Mouse (Mus musculus): ENCODE data around the gene Crispld2. TPM values are rescaled to one million over a fixed set of nuclear protein-coding genes. Genes with fewer than 3 reads are reported as not detected.

Crispld2 gene
- polyA plus RNA-seq, 1 experiment from 2014 or later, result 2.7 TPM

DNA sequence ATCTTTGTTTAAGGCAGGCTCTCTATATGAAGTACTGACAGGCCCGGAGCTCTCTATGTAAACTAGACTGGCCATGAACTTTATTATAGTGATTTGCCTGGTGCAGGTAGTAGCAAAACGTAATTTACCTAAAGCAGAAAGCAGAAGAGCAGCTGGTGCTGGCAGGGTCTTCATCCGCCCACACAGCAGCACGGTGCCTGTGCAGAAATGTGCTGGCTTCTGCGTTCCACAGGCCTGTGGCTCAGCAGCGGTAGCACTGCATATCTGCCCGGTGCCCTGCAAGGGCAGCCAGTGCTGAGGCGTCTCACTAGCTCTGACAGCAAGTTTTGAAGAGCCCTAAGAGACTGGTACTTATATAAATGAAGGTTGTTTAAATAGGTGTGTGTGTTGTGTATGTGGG lies 36.9 kb upstream of the Crispld2 start:
- H3K27me3 ChIP-seq (ENCODE audit: control insufficient read depth, insufficient read depth, low read length), result no peaks in the 10 kb centered on the region
- H3K4me3 ChIP-seq (ENCODE audit: low read depth, low read length), result no peak overlapping the region
- H3K9me3 ChIP-seq (ENCODE audit: control insufficient read depth, low read length), result no peaks in the 10 kb centered on the region
- 0 out of 2 replicates have a peak, but pooled peaks cover 10% of the 10 kb centered on the region for H3K4me1 ChIP-seq (ENCODE audit: control insufficient read depth, insufficient read depth, low read length)
- 94% methylated on average over 8 of the region's 8 CpGs for WGBS
- no peak overlapping the region for H3K4me2 ChIP-seq (ENCODE audit: low read depth, severe bottlenecking)
- no peak for DNase-seq (ENCODE audit: low spot score)
- peaks cover 49% of the 10 kb centered on the region for H3K36me3 ChIP-seq (ENCODE audit: control insufficient read depth, insufficient read depth, low read length)
- no peak overlapping the region for H3K27ac ChIP-seq (replicated peaks; ENCODE audit: low read depth, low read length)
- ATAC-seq (ENCODE audit: insufficient number of reproducible peaks, low FRiP score, low TSS enrichment, low read depth), result no peak
- H3K9ac ChIP-seq (ENCODE audit: low read length), result no peak overlapping the region

- Histone ChIP-seq H3K4me1 (ENCODE audit: control insufficient read depth, insufficient read depth, low read length) (0 out of 2 replicates have a peak, but pooled peaks cover 8% of the 10 kb centered on the region), H3K4me2 (ENCODE audit: low read depth, severe bottlenecking) (no peak overlapping the region), H3K36me3 (ENCODE audit: control insufficient read depth, insufficient read depth, low read length) (peaks cover 35% of the 10 kb centered on the region), H3K27me3 (ENCODE audit: control insufficient read depth, insufficient read depth, low read length) (no peaks in the 10 kb centered on the region), H3K9ac (ENCODE audit: low read length) (no peak overlapping the region), H3K9me3 (ENCODE audit: control insufficient read depth, low read length) (no peaks in the 10 kb centered on the region), H3K4me3 (ENCODE audit: low read depth, low read length) (no peak overlapping the region), H3K27ac (replicated peaks; ENCODE audit: low read depth, low read length) (no peak overlapping the region)
- DNase-seq (ENCODE audit: low spot score) (no peak), ATAC-seq (ENCODE audit: insufficient number of reproducible peaks, low FRiP score, low TSS enrichment, low read depth) (no peak)
- 95% methylated on average over 10 of the region's 10 CpGs for WGBS
Measured at GRCm38 (mm10) chr8:119958076-119958475, 34.2 kb upstream of the Crispld2 start.

- DNase-seq (ENCODE audit: low spot score), result no peak
- Histone ChIP-seq H3K27me3 (ENCODE audit: control insufficient read depth, insufficient read depth, low read length) (no peaks in the 10 kb centered on the region), H3K27ac (replicated peaks; ENCODE audit: low read depth, low read length) (no peak overlapping the region)
Measured at GRCm38 (mm10) chr8:119960531-119961104, 31.6 kb upstream of the Crispld2 start.

DNA sequence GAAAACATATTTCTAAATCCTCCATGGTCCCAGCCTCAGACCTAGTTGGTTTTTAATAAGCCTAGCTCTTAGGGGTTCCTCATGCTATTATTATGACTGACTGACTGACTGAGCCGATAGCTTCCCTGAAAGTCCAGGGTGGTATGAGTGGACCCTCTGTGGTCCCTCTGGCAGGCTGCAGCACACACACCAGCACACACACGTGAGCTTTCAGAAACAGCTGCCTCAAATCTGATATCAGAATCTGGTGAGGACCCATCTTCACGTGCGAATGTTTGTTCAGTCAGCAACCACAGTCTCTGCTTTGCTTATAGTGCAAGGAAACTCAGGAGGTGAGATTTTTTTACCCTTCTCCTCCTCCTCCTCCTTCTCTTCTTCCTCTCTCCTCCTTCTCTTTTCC lies 27.4 kb upstream of the Crispld2 start:
- DNase-seq (ENCODE audit: low spot score) (no peak), ATAC-seq (ENCODE audit: insufficient number of reproducible peaks, low FRiP score, low TSS enrichment, low read depth) (no peak)
- H3K9ac ChIP-seq (ENCODE audit: low read length), result no peak overlapping the region
- 87% methylated on average over 4 of the region's 4 CpGs for WGBS
- no peak overlapping the region for H3K4me3 ChIP-seq (ENCODE audit: low read depth, low read length)
- H3K4me1 ChIP-seq (ENCODE audit: control insufficient read depth, insufficient read depth, low read length), result no peaks in the 10 kb centered on the region
- no peak overlapping the region for H3K4me2 ChIP-seq (ENCODE audit: low read depth, severe bottlenecking)
- H3K27me3 ChIP-seq (ENCODE audit: control insufficient read depth, insufficient read depth, low read length), result no peaks in the 10 kb centered on the region
- H3K36me3 ChIP-seq (ENCODE audit: control insufficient read depth, insufficient read depth, low read length), result no peaks in the 10 kb centered on the region
- no peak overlapping the region for H3K27ac ChIP-seq (replicated peaks; ENCODE audit: low read depth, low read length)
- no peaks in the 10 kb centered on the region for H3K9me3 ChIP-seq (ENCODE audit: control insufficient read depth, low read length)

More at GRCm38 (mm10) chr8:119960531-119961104, 31.6 kb upstream of the Crispld2 start:
- Histone ChIP-seq H3K9me3 (ENCODE audit: control insufficient read depth, low read length) (no peaks in the 10 kb centered on the region), H3K36me3 (ENCODE audit: control insufficient read depth, insufficient read depth, low read length) (peaks cover 11% of the 10 kb centered on the region), H3K4me1 (ENCODE audit: control insufficient read depth, insufficient read depth, low read length) (0 out of 2 replicates have a peak, but pooled peaks cover 3% of the 10 kb centered on the region), H3K4me3 (ENCODE audit: low read depth, low read length) (no peak overlapping the region), H3K9ac (ENCODE audit: low read length) (no peak overlapping the region; the same call in 1 of the 2 replicates), H3K4me2 (ENCODE audit: low read depth, severe bottlenecking) (no peak overlapping the region)
- 57% methylated on average over 5 of the region's 5 CpGs for WGBS
- ATAC-seq (ENCODE audit: insufficient number of reproducible peaks, low FRiP score, low TSS enrichment, low read depth), result no peak

GRCm38 (mm10) chr8:119967435-119967834 lies 24.8 kb upstream of the Crispld2 start:
- H3K27me3 ChIP-seq (ENCODE audit: control insufficient read depth, insufficient read depth, low read length), result no peaks in the 10 kb centered on the region
- no peaks in the 10 kb centered on the region for H3K36me3 ChIP-seq (ENCODE audit: control insufficient read depth, insufficient read depth, low read length)
- H3K4me2 ChIP-seq (ENCODE audit: low read depth, severe bottlenecking), result no peak overlapping the region
- DNase-seq (ENCODE audit: low spot score), result no peak
- H3K9me3 ChIP-seq (ENCODE audit: control insufficient read depth, low read length), result no peaks in the 10 kb centered on the region
- H3K9ac ChIP-seq (ENCODE audit: low read length), result no peak overlapping the region
- no peak for ATAC-seq (ENCODE audit: insufficient number of reproducible peaks, low FRiP score, low TSS enrichment, low read depth)
- WGBS, result 88% methylated on average over 9 of the region's 9 CpGs
- no peak overlapping the region for H3K27ac ChIP-seq (replicated peaks; ENCODE audit: low read depth, low read length)
- H3K4me1 ChIP-seq (ENCODE audit: control insufficient read depth, insufficient read depth, low read length), result no peaks in the 10 kb centered on the region; the same call in 1 of the 2 replicates
- no peak overlapping the region for H3K4me3 ChIP-seq (ENCODE audit: low read depth, low read length)

DNA sequence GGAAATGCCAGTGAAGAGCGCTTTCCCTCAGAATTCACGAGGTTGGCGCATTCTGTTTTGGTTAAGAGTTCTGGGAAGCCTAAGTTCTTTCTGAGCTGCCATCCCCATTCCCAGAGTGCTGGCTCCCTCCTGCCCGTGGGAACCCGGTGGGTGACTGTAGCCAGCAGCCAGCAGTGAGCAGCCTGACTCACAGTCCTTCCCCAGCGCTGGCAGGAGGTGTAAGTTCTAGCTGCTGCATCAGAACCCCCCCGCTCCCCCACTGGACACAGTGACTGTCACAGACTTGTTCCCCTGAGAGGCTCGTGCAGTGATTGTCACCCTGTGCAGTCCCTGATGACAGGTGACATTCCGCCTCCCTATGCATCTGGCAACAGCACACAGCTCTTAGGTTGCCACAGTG lies 22.1 kb upstream of the Crispld2 start:
- WGBS, result 83% methylated on average over 9 of the region's 9 CpGs
- Histone ChIP-seq H3K9ac (ENCODE audit: low read length) (no peak overlapping the region), H3K36me3 (ENCODE audit: control insufficient read depth, insufficient read depth, low read length) (no peaks in the 10 kb centered on the region), H3K4me3 (ENCODE audit: low read depth, low read length) (no peak overlapping the region), H3K4me2 (ENCODE audit: low read depth, severe bottlenecking) (no peak overlapping the region), H3K27ac (replicated peaks; ENCODE audit: low read depth, low read length) (no peak overlapping the region), H3K27me3 (ENCODE audit: control insufficient read depth, insufficient read depth, low read length) (no peaks in the 10 kb centered on the region), H3K4me1 (ENCODE audit: control insufficient read depth, insufficient read depth, low read length) (peaks cover 7% of the 10 kb centered on the region; the same call in 1 of the 2 replicates), H3K9me3 (ENCODE audit: control insufficient read depth, low read length) (no peaks in the 10 kb centered on the region)
- ATAC-seq (ENCODE audit: insufficient number of reproducible peaks, low FRiP score, low TSS enrichment, low read depth) (no peak), DNase-seq (ENCODE audit: low spot score) (no peak)

- Histone ChIP-seq H3K9ac (ENCODE audit: low read length) (no peak overlapping the region), H3K27ac (replicated peaks; ENCODE audit: low read depth, low read length) (no peak overlapping the region), H3K4me2 (ENCODE audit: low read depth, severe bottlenecking) (no peak overlapping the region), H3K4me3 (ENCODE audit: low read depth, low read length) (no peak overlapping the region), H3K9me3 (ENCODE audit: control insufficient read depth, low read length) (no peaks in the 10 kb centered on the region), H3K4me1 (ENCODE audit: control insufficient read depth, insufficient read depth, low read length) (peaks cover 7% of the 10 kb centered on the region; the same call in 1 of the 2 replicates), H3K36me3 (ENCODE audit: control insufficient read depth, insufficient read depth, low read length) (no peaks in the 10 kb centered on the region), H3K27me3 (ENCODE audit: control insufficient read depth, insufficient read depth, low read length) (no peaks in the 10 kb centered on the region)
- ATAC-seq (ENCODE audit: insufficient number of reproducible peaks, low FRiP score, low TSS enrichment, low read depth), result no peak
- DNase-seq (ENCODE audit: low spot score), result no peak
- 72% methylated on average over 12 of the region's 12 CpGs for WGBS
Measured at GRCm38 (mm10) chr8:119972558-119972957, 19.7 kb upstream of the Crispld2 start.

- no peaks in the 10 kb centered on the region for H3K36me3 ChIP-seq (ENCODE audit: control insufficient read depth, insufficient read depth, low read length)
- no peak overlapping the region for H3K4me3 ChIP-seq (ENCODE audit: low read depth, low read length)
- H3K4me2 ChIP-seq (ENCODE audit: low read depth, severe bottlenecking), result no peak overlapping the region
- no peak overlapping the region for H3K9ac ChIP-seq (ENCODE audit: low read length)
- 72% methylated on average over 11 of the region's 11 CpGs for WGBS
- ATAC-seq (ENCODE audit: insufficient number of reproducible peaks, low FRiP score, low TSS enrichment, low read depth) (no peak), DNase-seq (ENCODE audit: low spot score) (no peak)
- no peaks in the 10 kb centered on the region for H3K9me3 ChIP-seq (ENCODE audit: control insufficient read depth, low read length)
- peaks cover 4% of the 10 kb centered on the region; the same call in 1 of the 2 replicates for H3K4me1 ChIP-seq (ENCODE audit: control insufficient read depth, insufficient read depth, low read length)
- H3K27ac ChIP-seq (replicated peaks; ENCODE audit: low read depth, low read length), result no peak overlapping the region
- H3K27me3 ChIP-seq (ENCODE audit: control insufficient read depth, insufficient read depth, low read length), result no peaks in the 10 kb centered on the region
Measured at GRCm38 (mm10) chr8:119978770-119979381, 13.4 kb upstream of the Crispld2 start.

Data from limb, embryonic 11.5 days (tissue).